Mouse (Mus musculus) heart, postnatal 36 days (tissue): ENCODE measurements around the gene Shroom2. TPM values are rescaled to one million over a fixed set of nuclear protein-coding genes. Genes with fewer than 3 reads are reported as not detected.
"Not testable (repeated sequence)": the region's sequence is repeated elsewhere in the genome, so short reads cannot be mapped to it uniquely, and the experiment has no call there.

Experiments
- DNase-seq, 2 experiments: peaks; one replicate each; pipeline ENCODE4 v3.0.0; 2021 to 2022
- intact Hi-C: fragments of 180-260 bp; cut with DNase I; formaldehyde crosslinking; loops from one replicate; pipeline ENCODE4 v1.15.1; 2025
- total RNA-seq, 2 experiments: library from RNA; stranded (reverse); gene quantifications; 2 replicates each; pipeline ENCODE4 v1.2.3; 2021

Shroom2 gene
- total RNA-seq: 1 to 10 TPM; 3.5 to 5.7 TPM

GRCm38 (mm10) chrX:152768891-152769599 is at the start of gene Shroom2:
TSS of gene Shroom2 (minus strand) at chrX:152769465.
- DNase-seq: peak; percentile 11 to 22
- intact Hi-C loops: no loop called here

GRCm38 (mm10) chrX:152818996-152819395 is 49.7 kb upstream of the Shroom2 start:
- intact Hi-C loops: loop anchor here (1.0 to 5.0 kb wide), 3 partner anchors 47 to 200 kb away; no protein-coding TSS in a partner anchor
- DNase-seq: no peak

- DNase-seq: no peak
- intact Hi-C loops: no loop called here
These were observed 44.1 kb upstream of the Shroom2 start for GRCm38 (mm10) chrX:152813339-152813738.

GRCm38 (mm10) chrX:152805317-152805716 is 36.1 kb upstream of the Shroom2 start:
- intact Hi-C loops: no loop called here
- no peak for DNase-seq

- intact Hi-C loops: no loop called here
- no peak for DNase-seq
These were observed 19.3 kb upstream of the Shroom2 start for GRCm38 (mm10) chrX:152788611-152789010.

GRCm38 (mm10) chrX:152788129-152788528 is 18.9 kb upstream of the Shroom2 start:
- no peak for DNase-seq
- intact Hi-C loops: no loop called here

- intact Hi-C loops: no loop called here
- DNase-seq: peak in 1 of 2 experiments; percentile 10
These were observed 12.6 kb upstream of the Shroom2 start, which contains the start of gene Gpr143 for GRCm38 (mm10) chrX:152781720-152782403. TSS of gene Gpr143 (plus strand) at chrX:152781921.

GRCm38 (mm10) chrX:152769600-152770157 is 414 bp upstream of the Shroom2 start:
- peak; percentile 39 to 58 for DNase-seq
- intact Hi-C loops: loop anchor here (5.0 kb wide), 1 partner anchor 48 kb away; no protein-coding TSS in a partner anchor

GRCm38 (mm10) chrX:152764171-152764570 is 5.1 kb downstream of the Shroom2 start:
- no peak for DNase-seq
- intact Hi-C loops: no loop called here

- intact Hi-C loops: no loop called here
- no peak for DNase-seq
These were observed 6.4 kb downstream of the Shroom2 start for GRCm38 (mm10) chrX:152762855-152763254.

GRCm38 (mm10) chrX:152762437-152762836 is 6.8 kb downstream of the Shroom2 start:
- intact Hi-C loops: no loop called here
- no peak for DNase-seq

- DNase-seq: no peak
- intact Hi-C loops: no loop called here
These were observed 13.0 kb downstream of the Shroom2 start for GRCm38 (mm10) chrX:152756293-152756692.

GRCm38 (mm10) chrX:152755819-152756218 is 13.4 kb downstream of the Shroom2 start:
- intact Hi-C loops: no loop called here
- DNase-seq: no peak

GRCm38 (mm10) chrX:152745925-152746324 is 23.3 kb downstream of the Shroom2 start:
- DNase-seq: no peak
- intact Hi-C loops: no loop called here

- intact Hi-C loops: no loop called here
- DNase-seq: no peak
These were observed 25.6 kb downstream of the Shroom2 start for GRCm38 (mm10) chrX:152743642-152744041.

- intact Hi-C loops: no loop called here
These were observed 30.4 kb downstream of the Shroom2 start for GRCm38 (mm10) chrX:152738759-152739368.

GRCm38 (mm10) chrX:152738191-152738590 is 31.1 kb downstream of the Shroom2 start:
- no peak for DNase-seq
- intact Hi-C loops: no loop called here

More at GRCm38 (mm10) chrX:152738759-152739368, 30.4 kb downstream of the Shroom2 start:
- no peak for DNase-seq

- no peak for DNase-seq
- intact Hi-C loops: no loop called here
These were observed 34.0 kb downstream of the Shroom2 start for GRCm38 (mm10) chrX:152735283-152735682.

- no peak for DNase-seq
- intact Hi-C loops: no loop called here
These were observed 52.6 kb downstream of the Shroom2 start for GRCm38 (mm10) chrX:152716693-152717092.

GRCm38 (mm10) chrX:152710715-152711114 is 58.5 kb downstream of the Shroom2 start:
- DNase-seq, intact Hi-C loops: not testable (repeated sequence)

- intact Hi-C loops: no loop called here
- no peak for DNase-seq
These were observed 60.9 kb downstream of the Shroom2 start for GRCm38 (mm10) chrX:152708359-152708758.
